Mouse (Mus musculus) lung, adult 2 months (tissue): ENCODE results near the gene Cass4. TPM values are rescaled to one million over a fixed set of nuclear protein-coding genes. Genes with fewer than 3 reads are reported as not detected.

Experiments used
- DNase-seq: peaks from one replicate; pipeline ENCODE4 v3.0.0; 2022
- H3K4me1 ChIP-seq: fragments of 200-500 bp; 2 replicates; pipeline ENCODE4 v1.6.1; 2011; ENCODE audit warnings: low read length; ENCODE audit not compliant: control insufficient read depth, insufficient read depth
- H3K4me3 ChIP-seq: fragments of 200-500 bp; replicated peaks from 2 replicates; pipeline ENCODE3; 2011; ENCODE audit warnings: low read depth, mild to moderate bottlenecking, control low read depth, low read length; ENCODE audit errors: extremely low read depth
- CTCF ChIP-seq: fragments of 200-500 bp; IDR thresholded peaks from 2 replicates; pipeline ENCODE4 v1.5.1; 2011; ENCODE audit warnings: mild to moderate bottlenecking, low read length, control low read depth; ENCODE audit not compliant: insufficient read depth
- POLR2A ChIP-seq: fragments of 200-500 bp; IDR thresholded peaks from 2 replicates; pipeline ENCODE4 v1.6.1; 2011; ENCODE audit warnings: low read depth, mild to moderate bottlenecking, control low read depth, low read length, borderline replicate concordance; ENCODE audit errors: extremely low read depth
- WGBS: fragments of 180-500 bp; shearing (Covaris S2); methylation state at CpG from one replicate; pipeline ENCODE4 v1.1.7; 2018; 5-methylcytosine and 5-hydroxymethylcytosine counted together
- polyA plus RNA-seq: library from polyadenylated mRNA; depleted of rRNA; stranded (reverse); fragments of >200 nt; gene quantifications from 2 replicates; pipeline ENCODE4 v1.2.3, GENCODE M21; 2012; rRNA removed

The Cass4 gene
- polyA plus RNA-seq, 1 experiment = 7.6 TPM

GRCm38 (mm10) chr2:172473591-172473990 is 80.0 kb downstream of the Cass4 start:
- 33% methylated on average over 8 of the region's 8 CpGs for WGBS
- peaks cover 2% of the 10 kb centered on the region; the same call in 1 of the 2 replicates for H3K4me1 ChIP-seq
- DNase-seq = no peak
- no peak overlapping the region for H3K4me3 ChIP-seq
- no peak for TF ChIP-seq POLR2A
- TF ChIP-seq CTCF = no peak

GRCm38 (mm10) chr2:172474970-172475369 is 81.4 kb downstream of the Cass4 start:
- TF ChIP-seq POLR2A (no peak), CTCF (peak; percentile 52)
- Histone ChIP-seq H3K4me3 (no peak overlapping the region), H3K4me1 (peaks cover 2% of the 10 kb centered on the region; the same call in 1 of the 2 replicates)
- WGBS = 33% methylated on average over 6 of the region's 6 CpGs
- DNase-seq = peak; percentile 14

GRCm38 (mm10) chr2:172476707-172477260 is 83.2 kb downstream of the Cass4 start:
- WGBS = 16% methylated on average over 10 of the region's 10 CpGs

GRCm38 (mm10) chr2:172477350-172477749 is 83.8 kb downstream of the Cass4 start:
- Histone ChIP-seq H3K4me3 (no peak overlapping the region), H3K4me1 (peaks cover 2% of the 10 kb centered on the region; the same call in 1 of the 2 replicates)
- DNase-seq = no peak
- no peak for TF ChIP-seq CTCF
- no peak for TF ChIP-seq POLR2A
- 33% methylated on average over 3 of the region's 3 CpGs for WGBS

More at GRCm38 (mm10) chr2:172476707-172477260, 83.2 kb downstream of the Cass4 start:
- no peak for DNase-seq
- peaks cover 2% of the 10 kb centered on the region; the same call in 1 of the 2 replicates for H3K4me1 ChIP-seq
- no peak for TF ChIP-seq CTCF
- TF ChIP-seq POLR2A = no peak
- H3K4me3 ChIP-seq = no peak overlapping the region

- 3% methylated on average over 2 of the region's 2 CpGs for WGBS
- Histone ChIP-seq H3K4me3 (no peak overlapping the region), H3K4me1 (peaks cover 2% of the 10 kb centered on the region; the same call in 1 of the 2 replicates)
- TF ChIP-seq CTCF = 0 out of 2 replicates have a peak, but pooled peaks have one; percentile 20
- no peak for TF ChIP-seq POLR2A
- DNase-seq = no peak
These were observed 84.3 kb downstream of the Cass4 start for GRCm38 (mm10) chr2:172477860-172478259.

GRCm38 (mm10) chr2:172480296-172480695 is 86.7 kb downstream of the Cass4 start:
- no peak for DNase-seq
- TF ChIP-seq CTCF (no peak), POLR2A (no peak)
- WGBS = 60% methylated on average over 7 of the region's 7 CpGs
- no peak overlapping the region for H3K4me3 ChIP-seq
- H3K4me1 ChIP-seq = no peaks in the 10 kb centered on the region; the same call in 1 of the 2 replicates

GRCm38 (mm10) chr2:172481654-172482385 is 88.2 kb downstream of the Cass4 start:
- WGBS = 76% methylated on average over 16 of the region's 16 CpGs
- DNase-seq = no peak
- Histone ChIP-seq H3K4me1 (no peaks in the 10 kb centered on the region; the same call in 1 of the 2 replicates), H3K4me3 (no peak overlapping the region)
- TF ChIP-seq POLR2A = no peak
- TF ChIP-seq CTCF = no peak

Other genes with a start within 250 kb of the Cass4 start
- not detected in 2 replicates for gene Mc3r, start 145.3 kb upstream of the Cass4 start, polyA plus RNA-seq
- gene Fam210b, start 48.2 kb upstream of the Cass4 start, polyA plus RNA-seq = 21.3 and 25.4 TPM in 2 replicates
- 1.0 and 2.0 TPM in 2 replicates for gene Aurka, start 23.3 kb upstream of the Cass4 start, polyA plus RNA-seq
- gene Cstf1, start 23.1 kb upstream of the Cass4 start, polyA plus RNA-seq = 22.4 and 23.1 TPM in 2 replicates
- gene Rtf2, start 46.8 kb downstream of the Cass4 start, polyA plus RNA-seq = 34.1 and 47.6 TPM in 2 replicates
- gene Gcnt7, start 64.8 kb downstream of the Cass4 start, polyA plus RNA-seq = 0.06 TPM in 1 of 2 replicates, not detected in the other
- gene Fam209, start 78.7 kb downstream of the Cass4 start, polyA plus RNA-seq = 0.25 and 0.26 TPM in 2 replicates
- gene Tfap2c, start 155.8 kb downstream of the Cass4 start, polyA plus RNA-seq = 0.07 and 0.58 TPM in 2 replicates